In the genomic region with DNA sequence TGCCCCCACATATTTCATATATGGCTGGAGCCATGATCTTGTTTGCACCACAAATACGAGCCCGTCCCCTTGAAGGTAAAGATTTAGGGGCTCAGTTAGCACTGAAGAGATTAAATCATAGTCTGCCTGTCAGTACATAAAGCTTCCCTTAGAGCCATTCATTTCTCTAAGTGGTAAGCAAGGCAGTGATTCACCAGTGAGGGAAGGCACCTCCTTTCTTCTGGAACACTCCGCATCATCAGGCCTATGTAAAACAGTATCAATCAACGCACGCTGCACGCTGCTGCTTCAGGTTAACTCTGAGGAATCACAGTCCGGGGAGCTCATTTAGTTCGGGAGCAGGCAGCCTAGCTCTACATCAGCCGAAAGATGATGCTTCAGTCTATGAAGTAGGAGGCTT, we compare ENCODE assay signal across 28 mouse cellular contexts.
"Had no signal": no experiment of that assay in that cellular context is flagged by ENCODE, and none has a peak within 500 bp of the region (broad histone marks: within the 10 kb centered on the region; RNA-seq: fewer than 3 reads in every experiment).

No protein-coding gene starts in this region.

- ATAC-seq: forebrain, embryonic 13.5 days; forebrain, embryonic 14.5 days; forebrain, embryonic 15.5 days had no signal

- H3K4me2 ChIP-seq: embryonic facial prominence, embryonic 12.5 days; embryonic facial prominence, embryonic 13.5 days; embryonic facial prominence, embryonic 15.5 days; forebrain, embryonic 12.5 days; forebrain, embryonic 13.5 days; forebrain, embryonic 15.5 days; heart, embryonic 11.5 days had no signal

- H3K27me3 ChIP-seq: embryonic facial prominence, embryonic 12.5 days; embryonic facial prominence, embryonic 13.5 days; embryonic facial prominence, embryonic 15.5 days; forebrain, embryonic 12.5 days; forebrain, embryonic 13.5 days; forebrain, embryonic 15.5 days had no signal

- H3K27ac ChIP-seq: embryonic facial prominence, embryonic 10.5 days; embryonic facial prominence, embryonic 12.5 days; embryonic facial prominence, embryonic 13.5 days; embryonic facial prominence, embryonic 15.5 days; forebrain, embryonic 10.5 days; forebrain, embryonic 12.5 days; forebrain, embryonic 13.5 days; forebrain, embryonic 15.5 days; gastrocnemius, adult 2 months; heart, adult 2 months; heart, embryonic 10.5 days had no signal

- H3K9me3 ChIP-seq: embryonic facial prominence, embryonic 10.5 days; embryonic facial prominence, embryonic 12.5 days; embryonic facial prominence, embryonic 13.5 days; embryonic facial prominence, embryonic 15.5 days; forebrain, embryonic 10.5 days; forebrain, embryonic 12.5 days; forebrain, embryonic 13.5 days; forebrain, embryonic 15.5 days; heart, embryonic 10.5 days had no signal

- H3K4me3 ChIP-seq: embryonic facial prominence, embryonic 10.5 days; embryonic facial prominence, embryonic 12.5 days; embryonic facial prominence, embryonic 13.5 days; embryonic facial prominence, embryonic 15.5 days; erythroblast, embryonic 14.5 days; forebrain, embryonic 10.5 days; forebrain, embryonic 12.5 days; forebrain, embryonic 13.5 days; forebrain, embryonic 15.5 days; gastrocnemius, adult 2 months; heart, adult 2 months; heart, embryonic 10.5 days had no signal

- H3K36me3 ChIP-seq: embryonic facial prominence, embryonic 10.5 days; embryonic facial prominence, embryonic 12.5 days; embryonic facial prominence, embryonic 13.5 days; embryonic facial prominence, embryonic 15.5 days; forebrain, embryonic 10.5 days; forebrain, embryonic 12.5 days; forebrain, embryonic 15.5 days; heart, embryonic 10.5 days had no signal

- DNase-seq: cerebellum, adult 2 months; cerebellum, adult 8-10 months; cerebellum, adult 9-10 months; cerebellum, adult 9-11 months; cerebellum, postnatal 10 days; cerebellum, postnatal 14 days; cerebellum, postnatal 25 days; cerebellum, postnatal 36 days; embryo, embryonic 11 days; gastrocnemius, adult 2 months; gastrocnemius, postnatal 10 days; gastrocnemius, postnatal 14 days; gastrocnemius, postnatal 25 days; gastrocnemius, postnatal 36 days; heart, adult 18-20 months; heart, adult 2 months had no signal

- H3K4me1 ChIP-seq: embryonic facial prominence, embryonic 10.5 days; embryonic facial prominence, embryonic 12.5 days; embryonic facial prominence, embryonic 13.5 days; embryonic facial prominence, embryonic 15.5 days; forebrain, embryonic 10.5 days; forebrain, embryonic 12.5 days; forebrain, embryonic 13.5 days; forebrain, embryonic 15.5 days; heart, embryonic 10.5 days had no signal

- H3K9ac ChIP-seq: embryonic facial prominence, embryonic 12.5 days; embryonic facial prominence, embryonic 13.5 days; embryonic facial prominence, embryonic 15.5 days; forebrain, embryonic 12.5 days; forebrain, embryonic 13.5 days; forebrain, embryonic 15.5 days had no signal
